Mouse (Mus musculus): ENCODE measurements around the gene Ghr. TPM values are rescaled to one million over a fixed set of nuclear protein-coding genes. Genes with fewer than 3 reads are reported as not detected.

Gene Ghr
- polyA plus RNA-seq, 1 experiment from 2014 or later: 73.1 TPM

GRCm38 (mm10) chr15:3286032-3286431 lies 297.3 kb downstream of the Ghr start:
- no peak overlapping the region for H3K27ac ChIP-seq (replicated peaks in 1 of 2; ENCODE audit: control insufficient read depth in 1 of 2, insufficient read depth in 1 of 2, low read depth in 2 of 2, low read length in 2 of 2)
- H3K9me3 ChIP-seq (ENCODE audit: control insufficient read depth, low read length): no peaks in the 10 kb centered on the region
- H3K36me3 ChIP-seq (ENCODE audit: control insufficient read depth, insufficient read depth, low read length): peaks cover 3% of the 10 kb centered on the region; the same call in 1 of the 2 replicates
- H3K4me1 ChIP-seq (ENCODE audit: control insufficient read depth in 2 of 2, insufficient read depth in 2 of 2, low read length in 2 of 2): no peaks in the 10 kb centered on the region
- ATAC-seq (ENCODE audit: insufficient number of reproducible peaks, insufficient read depth, low FRiP score, low read depth): no peak
- no peak overlapping the region for H3K4me2 ChIP-seq (ENCODE audit: low read length)
- no peak overlapping the region for H3K4me3 ChIP-seq (ENCODE audit: control insufficient read depth in 1 of 2, insufficient read depth in 1 of 2, low read depth in 1 of 2, low read length in 2 of 2)
- no peak overlapping the region for H3K9ac ChIP-seq (ENCODE audit: low read length)
- H3K27me3 ChIP-seq (ENCODE audit: control insufficient read depth, insufficient read depth, low read length): no peaks in the 10 kb centered on the region

- 83% methylated on average over 1 of the region's 1 CpGs for WGBS
- Histone ChIP-seq H3K9me3 (ENCODE audit: control insufficient read depth, low read length) (no peaks in the 10 kb centered on the region), H3K36me3 (ENCODE audit: control insufficient read depth, insufficient read depth, low read length) (peaks cover 39% of the 10 kb centered on the region), H3K4me2 (ENCODE audit: low read length) (no peak overlapping the region), H3K4me3 (ENCODE audit: control insufficient read depth in 1 of 2, insufficient read depth in 1 of 2, low read depth in 1 of 2, low read length in 2 of 2) (no peak overlapping the region), H3K27me3 (ENCODE audit: control insufficient read depth, insufficient read depth, low read length) (no peaks in the 10 kb centered on the region), H3K9ac (ENCODE audit: low read length) (no peak overlapping the region), H3K27ac (replicated peaks in 1 of 2; ENCODE audit: control insufficient read depth in 1 of 2, insufficient read depth in 1 of 2, low read depth in 2 of 2, low read length in 2 of 2) (no peak overlapping the region), H3K4me1 (ENCODE audit: control insufficient read depth in 2 of 2, insufficient read depth in 2 of 2, low read length in 2 of 2) (no peaks in the 10 kb centered on the region)
- no peak for ATAC-seq (ENCODE audit: insufficient number of reproducible peaks, insufficient read depth, low FRiP score, low read depth)
These were observed 301.6 kb downstream of the Ghr start for GRCm38 (mm10) chr15:3281737-3282136.

GRCm38 (mm10) chr15:3281216-3281615 lies 302.1 kb downstream of the Ghr start:
- Histone ChIP-seq H3K36me3 (ENCODE audit: control insufficient read depth, insufficient read depth, low read length) (peaks cover 44% of the 10 kb centered on the region), H3K27ac (replicated peaks in 1 of 2; ENCODE audit: control insufficient read depth in 1 of 2, insufficient read depth in 1 of 2, low read depth in 2 of 2, low read length in 2 of 2) (no peak overlapping the region), H3K9ac (ENCODE audit: low read length) (no peak overlapping the region), H3K4me1 (ENCODE audit: control insufficient read depth in 2 of 2, insufficient read depth in 2 of 2, low read length in 2 of 2) (no peaks in the 10 kb centered on the region), H3K9me3 (ENCODE audit: control insufficient read depth, low read length) (no peaks in the 10 kb centered on the region), H3K4me2 (ENCODE audit: low read length) (no peak overlapping the region), H3K4me3 (ENCODE audit: control insufficient read depth in 1 of 2, insufficient read depth in 1 of 2, low read depth in 1 of 2, low read length in 2 of 2) (no peak overlapping the region), H3K27me3 (ENCODE audit: control insufficient read depth, insufficient read depth, low read length) (no peaks in the 10 kb centered on the region)
- ATAC-seq (ENCODE audit: insufficient number of reproducible peaks, insufficient read depth, low FRiP score, low read depth): no peak

- H3K4me2 ChIP-seq (ENCODE audit: low read length): no peak overlapping the region
- H3K27ac ChIP-seq (replicated peaks in 1 of 2; ENCODE audit: control insufficient read depth in 1 of 2, insufficient read depth in 1 of 2, low read depth in 2 of 2, low read length in 2 of 2): no peak overlapping the region
- H3K27me3 ChIP-seq (ENCODE audit: control insufficient read depth, insufficient read depth, low read length): no peaks in the 10 kb centered on the region
- no peaks in the 10 kb centered on the region for H3K9me3 ChIP-seq (ENCODE audit: control insufficient read depth, low read length)
- no peak for ATAC-seq (ENCODE audit: insufficient number of reproducible peaks, insufficient read depth, low FRiP score, low read depth)
- H3K4me3 ChIP-seq (ENCODE audit: control insufficient read depth in 1 of 2, insufficient read depth in 1 of 2, low read depth in 1 of 2, low read length in 2 of 2): no peak overlapping the region
- H3K9ac ChIP-seq (ENCODE audit: low read length): no peak overlapping the region
- H3K4me1 ChIP-seq (ENCODE audit: control insufficient read depth in 2 of 2, insufficient read depth in 2 of 2, low read length in 2 of 2): no peaks in the 10 kb centered on the region
- 75% methylated on average over 7 of the region's 7 CpGs for WGBS
- peaks cover 61% of the 10 kb centered on the region for H3K36me3 ChIP-seq (ENCODE audit: control insufficient read depth, insufficient read depth, low read length)
These were observed 304.1 kb downstream of the Ghr start for GRCm38 (mm10) chr15:3279242-3279641.

DNA sequence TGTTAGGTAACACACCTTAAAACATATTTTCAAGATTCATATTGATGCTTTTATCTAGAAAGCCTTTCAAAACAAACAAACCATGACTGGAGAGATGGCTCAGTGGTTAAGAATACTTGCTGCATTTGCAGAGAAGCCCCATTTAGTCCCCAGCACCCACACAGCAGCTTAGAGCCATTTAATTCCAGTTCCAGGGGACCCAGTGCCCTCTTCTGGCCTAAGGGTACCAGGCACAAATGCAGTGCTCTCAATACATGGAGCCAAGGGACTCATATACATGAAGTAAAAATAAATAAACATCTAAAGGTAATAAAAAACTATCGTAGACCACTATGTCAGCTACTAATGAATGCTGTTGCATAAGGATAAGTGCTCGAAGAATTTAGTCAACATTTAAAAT lies 305.9 kb downstream of the Ghr start:
- Histone ChIP-seq H3K9me3 (ENCODE audit: control insufficient read depth, low read length) (no peaks in the 10 kb centered on the region), H3K4me3 (ENCODE audit: control insufficient read depth in 1 of 2, insufficient read depth in 1 of 2, low read depth in 1 of 2, low read length in 2 of 2) (no peak overlapping the region), H3K4me2 (ENCODE audit: low read length) (no peak overlapping the region), H3K27ac (replicated peaks in 1 of 2; ENCODE audit: control insufficient read depth in 1 of 2, insufficient read depth in 1 of 2, low read depth in 2 of 2, low read length in 2 of 2) (no peak overlapping the region), H3K36me3 (ENCODE audit: control insufficient read depth, insufficient read depth, low read length) (peaks cover 61% of the 10 kb centered on the region), H3K9ac (ENCODE audit: low read length) (no peak overlapping the region), H3K27me3 (ENCODE audit: control insufficient read depth, insufficient read depth, low read length) (no peaks in the 10 kb centered on the region), H3K4me1 (ENCODE audit: control insufficient read depth in 2 of 2, insufficient read depth in 2 of 2, low read length in 2 of 2) (no peaks in the 10 kb centered on the region)
- no peak for ATAC-seq (ENCODE audit: insufficient number of reproducible peaks, insufficient read depth, low FRiP score, low read depth)
- WGBS: 91% methylated on average over 2 of the region's 2 CpGs

DNA sequence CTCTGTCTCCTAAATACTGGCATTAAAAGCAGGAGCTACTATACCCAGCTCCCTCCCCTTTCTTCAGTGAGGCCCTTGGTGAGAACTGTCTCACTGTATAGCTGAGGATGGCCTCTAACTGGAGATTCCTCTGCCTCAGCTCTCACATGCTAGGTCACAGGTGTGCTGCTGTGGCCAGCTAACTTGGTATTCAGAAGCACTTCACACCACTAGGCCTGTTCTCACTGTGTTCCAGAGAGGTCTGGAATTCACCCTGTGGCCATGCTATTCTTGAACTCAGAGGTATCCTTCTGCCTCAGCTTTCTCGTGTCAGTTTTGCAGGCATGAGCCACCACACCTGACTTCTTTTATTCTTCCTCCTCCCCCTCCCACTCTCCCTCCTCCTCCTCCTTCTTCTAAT lies 310.1 kb downstream of the Ghr start:
- no peak for ATAC-seq (ENCODE audit: insufficient number of reproducible peaks, insufficient read depth, low FRiP score, low read depth)
- no peak overlapping the region for H3K9ac ChIP-seq (ENCODE audit: low read length)
- H3K4me1 ChIP-seq (ENCODE audit: control insufficient read depth in 2 of 2, insufficient read depth in 2 of 2, low read length in 2 of 2): peaks cover 2 to 6% of the 10 kb centered on the region in 2 experiments; a peak in 1 of 4 replicates
- no peak overlapping the region for H3K4me3 ChIP-seq (ENCODE audit: control insufficient read depth in 1 of 2, insufficient read depth in 1 of 2, low read depth in 1 of 2, low read length in 2 of 2)
- H3K27ac ChIP-seq (replicated peaks in 1 of 2; ENCODE audit: control insufficient read depth in 1 of 2, insufficient read depth in 1 of 2, low read depth in 2 of 2, low read length in 2 of 2): no peak overlapping the region
- H3K9me3 ChIP-seq (ENCODE audit: control insufficient read depth, low read length): no peaks in the 10 kb centered on the region
- H3K27me3 ChIP-seq (ENCODE audit: control insufficient read depth, insufficient read depth, low read length): no peaks in the 10 kb centered on the region
- WGBS: 57% methylated on average over 1 of the region's 1 CpGs
- H3K4me2 ChIP-seq (ENCODE audit: low read length): peak overlapping the region; percentile 9; the same call in 1 of the 2 replicates
- H3K36me3 ChIP-seq (ENCODE audit: control insufficient read depth, insufficient read depth, low read length): peaks cover 32% of the 10 kb centered on the region

DNA sequence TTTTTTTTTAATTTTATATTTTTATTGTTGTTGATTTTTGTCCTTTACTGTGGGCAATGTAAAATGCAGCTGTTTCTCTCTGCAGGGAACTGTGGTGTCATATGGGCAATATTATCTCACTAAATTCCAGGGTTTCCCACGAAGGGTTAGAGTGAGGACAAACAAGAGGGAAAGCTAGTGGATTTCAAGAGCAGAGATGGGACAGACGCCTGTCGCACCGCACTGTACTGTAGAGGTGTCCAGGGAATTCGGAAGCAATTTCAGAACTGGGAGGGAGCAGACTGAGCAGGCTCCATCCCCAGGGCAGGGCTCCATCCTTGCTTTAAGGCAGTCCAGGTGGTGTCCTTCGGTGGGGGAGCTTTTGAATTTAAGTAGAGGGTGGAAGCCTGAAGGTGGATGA lies 312.1 kb downstream of the Ghr start:
- Histone ChIP-seq H3K36me3 (ENCODE audit: control insufficient read depth, insufficient read depth, low read length) (peaks cover 17% of the 10 kb centered on the region), H3K4me1 (ENCODE audit: control insufficient read depth in 2 of 2, insufficient read depth in 2 of 2, low read length in 2 of 2) (peaks cover 2 to 6% of the 10 kb centered on the region in 2 experiments; a peak in 1 of 4 replicates), H3K4me3 (ENCODE audit: control insufficient read depth in 1 of 2, insufficient read depth in 1 of 2, low read depth in 1 of 2, low read length in 2 of 2) (peak overlapping the region; percentile 43 to 60), H3K4me2 (ENCODE audit: low read length) (peak overlapping the region; percentile 65), H3K9ac (ENCODE audit: low read length) (peak overlapping the region; percentile 73), H3K27me3 (ENCODE audit: control insufficient read depth, insufficient read depth, low read length) (no peaks in the 10 kb centered on the region), H3K27ac (replicated peaks in 1 of 2; ENCODE audit: control insufficient read depth in 1 of 2, insufficient read depth in 1 of 2, low read depth in 2 of 2, low read length in 2 of 2) (peak overlapping the region; percentile 53 to 82; a peak in 1 of 4 replicates), H3K9me3 (ENCODE audit: control insufficient read depth, low read length) (no peaks in the 10 kb centered on the region)
- peak; percentile 72 for ATAC-seq (ENCODE audit: insufficient number of reproducible peaks, insufficient read depth, low FRiP score, low read depth)
- 17% methylated on average over 6 of the region's 6 CpGs for WGBS

DNA sequence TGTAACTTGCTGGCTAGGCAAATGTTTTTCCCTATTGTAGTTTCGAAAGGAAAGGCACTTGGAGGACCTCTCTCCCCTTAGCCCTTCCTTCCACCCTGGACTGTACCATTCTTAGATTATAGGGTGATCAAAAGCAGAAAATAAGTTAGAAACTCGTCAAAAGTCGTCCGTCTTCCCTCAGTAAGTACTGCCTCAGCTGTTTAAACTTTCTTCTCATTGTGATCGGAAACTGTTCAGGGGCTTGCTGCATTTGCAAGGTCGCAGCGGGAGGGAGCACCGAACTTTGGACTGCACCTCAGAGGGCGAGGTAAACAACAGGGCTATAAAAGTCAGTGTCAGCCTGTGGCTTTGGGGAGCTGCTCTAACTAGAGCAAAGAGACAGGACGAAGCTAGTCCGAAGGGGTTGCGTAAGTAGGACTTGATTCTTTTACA lies 312.6 kb downstream of the Ghr start:
- 3% methylated on average over 12 of the region's 12 CpGs for WGBS
- no peaks in the 10 kb centered on the region for H3K27me3 ChIP-seq (ENCODE audit: control insufficient read depth, insufficient read depth, low read length)
- H3K4me1 ChIP-seq (ENCODE audit: control insufficient read depth in 2 of 2, insufficient read depth in 2 of 2, low read length in 2 of 2): peaks cover 2 to 6% of the 10 kb centered on the region in 2 experiments; a peak in 1 of 4 replicates
- peak overlapping the region; percentile 43 to 67 for H3K4me3 ChIP-seq (ENCODE audit: control insufficient read depth in 1 of 2, insufficient read depth in 1 of 2, low read depth in 1 of 2, low read length in 2 of 2)
- H3K36me3 ChIP-seq (ENCODE audit: control insufficient read depth, insufficient read depth, low read length): peaks cover 12% of the 10 kb centered on the region
- H3K27ac ChIP-seq (replicated peaks in 1 of 2; ENCODE audit: control insufficient read depth in 1 of 2, insufficient read depth in 1 of 2, low read depth in 2 of 2, low read length in 2 of 2): peak overlapping the region; percentile 82 to 99
- peak overlapping the region; percentile 73 for H3K9ac ChIP-seq (ENCODE audit: low read length)
- ATAC-seq (ENCODE audit: insufficient number of reproducible peaks, insufficient read depth, low FRiP score, low read depth): peak; percentile 82
- H3K9me3 ChIP-seq (ENCODE audit: control insufficient read depth, low read length): no peaks in the 10 kb centered on the region
- peak overlapping the region; percentile 65 for H3K4me2 ChIP-seq (ENCODE audit: low read length)

Measured in heart, embryonic 14.5 days (tissue).